8 mouse cellular contexts compared by ENCODE assay signal in genomic region chr11:94321931-94322400, GRCm38 (mm10). TPM values are rescaled to one million over a fixed set of nuclear protein-coding genes. Genes with fewer than 3 reads are reported as not detected.
DNase-seq lines count a peak whose midpoint lies in the region; ATAC-seq and TF ChIP-seq lines count a peak whose summit lies in the region.

Gene Luc7l3, minus strand, starts transcription at chr11:94321988.

- H3ac ChIP-seq in C2C12 (ENCODE audit: control insufficient read depth, insufficient read length, low read depth) = peak within 1 kb of the TSS; percentile 98

- peaks cover 48% of the 10 kb centered on the region for H3K79me2 ChIP-seq in C2C12 (ENCODE audit: control insufficient read depth, insufficient read depth)

- WGBS in heart, embryonic 10.5 days = 0% methylated on average over 36 of the region's 36 CpGs
- WGBS in kidney, embryonic 15.5 days = 0% methylated on average over 36 of the region's 36 CpGs

- H3K27me3 ChIP-seq in C2C12 (ENCODE audit: control insufficient read depth, insufficient read depth, insufficient read length) = no peaks in the 10 kb centered on the region
- H3K27me3 ChIP-seq in heart, embryonic 10.5 days (ENCODE audit: insufficient read depth, poor library complexity, severe bottlenecking) = no peaks in the 10 kb centered on the region
- no peaks in the 10 kb centered on the region for H3K27me3 ChIP-seq in kidney, embryonic 15.5 days

- peaks cover 15% of the 10 kb centered on the region for H3K4me1 ChIP-seq in embryonic fibroblast, embryonic 13.5 days (ENCODE audit: control insufficient read depth, insufficient read depth, low read length)
- H3K4me1 ChIP-seq in heart, embryonic 10.5 days = peaks cover 31% of the 10 kb centered on the region
- peaks cover 44% of the 10 kb centered on the region for H3K4me1 ChIP-seq in kidney, embryonic 15.5 days

- peak; percentile 97 for DNase-seq in brain, adult 2 months (ENCODE audit: low read depth, low spot score)
- DNase-seq in heart, embryonic 10.5 days (ENCODE audit: low spot score) = peak; percentile 97
- DNase-seq in liver = peak; percentile 97
- peak; percentile 63 to 87 for DNase-seq in monocyte, adult 2 months (ENCODE audit: low read depth in 1 of 2, low spot score in 2 of 2)
- peak; percentile 90 to 93 for DNase-seq in spleen, postnatal 14 days (ENCODE audit: low spot score in 2 of 2)

- TF ChIP-seq POLR2A in embryonic fibroblast, embryonic 13.5 days (IDR thresholded peaks at IDR 0.05; ENCODE audit: low read depth, low read length) = peak; percentile 70

- peak within 1 kb of the TSS; percentile 99 for H3K9ac ChIP-seq in kidney, embryonic 15.5 days

- ATAC-seq in kidney, embryonic 15.5 days (replicated peaks; ENCODE audit: low FRiP score) = peak; percentile 96

- peak within 1 kb of the TSS; percentile 96 for H3K4me3 ChIP-seq in C2C12 (ENCODE audit: insufficient read depth, poor library complexity, severe bottlenecking)
- peak within 1 kb of the TSS; percentile 81 for H3K4me3 ChIP-seq in embryonic fibroblast, embryonic 13.5 days (ENCODE audit: insufficient read depth, low read length)
- H3K4me3 ChIP-seq in heart, embryonic 10.5 days = peak within 1 kb of the TSS; percentile 100
- H3K4me3 ChIP-seq in kidney, embryonic 15.5 days (replicated peaks) = peak within 1 kb of the TSS; percentile 99

- no peaks in the 10 kb centered on the region for H3K9me3 ChIP-seq in heart, embryonic 10.5 days
- no peaks in the 10 kb centered on the region for H3K9me3 ChIP-seq in kidney, embryonic 15.5 days (replicated peaks)

- H3K79me3 ChIP-seq in C2C12 (ENCODE audit: low read depth) = peaks cover 44% of the 10 kb centered on the region

- peak within 1 kb of the TSS; percentile 69 for H3K4me2 ChIP-seq in kidney, embryonic 15.5 days

- peak within 1 kb of the TSS; percentile 82 for H3K27ac ChIP-seq in embryonic fibroblast, embryonic 13.5 days (ENCODE audit: insufficient read depth, low read length)
- peak within 1 kb of the TSS; percentile 100 for H3K27ac ChIP-seq in heart, embryonic 10.5 days
- peak within 1 kb of the TSS; percentile 99 for H3K27ac ChIP-seq in kidney, embryonic 15.5 days

- H3K36me3 ChIP-seq in C2C12 (ENCODE audit: control insufficient read depth, insufficient read depth) = peaks cover 13% of the 10 kb centered on the region
- peaks cover 18% of the 10 kb centered on the region for H3K36me3 ChIP-seq in heart, embryonic 10.5 days
- H3K36me3 ChIP-seq in kidney, embryonic 15.5 days = peaks cover 13% of the 10 kb centered on the region

- no peak for TF ChIP-seq CTCF in C2C12 (IDR thresholded peaks at IDR 0.05; ENCODE audit: control insufficient read depth, insufficient read depth, insufficient read length)
- TF ChIP-seq CTCF in embryonic fibroblast, embryonic 13.5 days (IDR thresholded peaks at IDR 0.05; ENCODE audit: borderline replicate concordance, insufficient read depth, low read length) = no peak

TF ChIP-seq in C2C12, 6 proteins besides CTCF, POLR2A, EP300 and RAD21:
- TF ChIP-seq MYOG (IDR thresholded peaks at IDR 0.05; ENCODE audit: control insufficient read depth, extremely low read depth, insufficient read length) (no peak), FOSL1 (IDR thresholded peaks at IDR 0.05; ENCODE audit: insufficient read depth, low read length, poor library complexity, severe bottlenecking) (no peak), USF1 (IDR thresholded peaks at IDR 0.05; ENCODE audit: low read depth) (peak; percentile 57), MYOD1 (IDR thresholded peaks at IDR 0.05; ENCODE audit: control insufficient read depth, insufficient read length, low read depth) (no peak), MAX (IDR thresholded peaks at IDR 0.05) (peak; percentile 84)

RNA-seq across cellular contexts. Expression of gene Luc7l3, which starts in this region (rescaled TPM):
- 21.3 TPM for polyA plus RNA-seq in C2C12 (2012; fragmentation: generic; extraction: Trizol)
- 75.7 and 88.2 TPM in 2 replicates for polyA plus RNA-seq in embryonic fibroblast, embryonic 13.5 days (2011; ENCODE audit: insufficient read length, low read depth, missing spikeins)
- 66.3 and 93.4 TPM in 2 replicates for polyA plus RNA-seq in heart, embryonic 10.5 days (2016; fragmentation: Nextera tagmentation; extraction: Ambion mirVana)
- polyA plus RNA-seq in kidney, embryonic 15.5 days (2015; fragmentation: Nextera tagmentation; extraction: Ambion mirVana) = 127 and 131 TPM in 2 replicates

Comparison
In these comparisons a context has a peak if more than half of its experiments do, and no peak if none do; other contexts are left out.
1. Peak in every context shown above with its lines: DNase-seq, ATAC-seq, H3K4me3 ChIP-seq and H3K27ac ChIP-seq.